Mouse (Mus musculus): ENCODE measurements around the gene Cpe. TPM values are rescaled to one million over a fixed set of nuclear protein-coding genes. Genes with fewer than 3 reads are reported as not detected.

Cpe gene
- polyA plus RNA-seq, 1 experiment from 2014 or later, result 229 TPM

DNA sequence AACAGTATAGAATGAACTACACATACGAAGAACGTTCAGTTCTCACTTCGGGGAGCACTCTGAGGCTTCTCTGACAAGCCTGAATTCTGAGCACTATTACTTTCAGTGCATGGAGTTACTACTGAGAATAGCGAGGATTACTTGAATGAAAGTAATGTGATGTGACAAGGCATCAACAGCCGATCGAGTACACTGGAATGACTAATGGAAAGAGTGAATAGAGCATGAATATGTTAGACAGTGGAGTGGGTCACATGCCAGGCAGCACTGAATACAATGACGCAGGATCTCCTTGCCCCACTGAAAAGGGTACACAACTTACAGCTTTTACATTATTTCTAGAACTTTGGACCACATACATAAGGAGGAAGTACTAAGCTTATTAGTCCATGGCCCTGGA is 149.4 kb downstream of the Cpe start:
- no peak for ATAC-seq (ENCODE audit: insufficient number of reproducible peaks, low FRiP score, low TSS enrichment, low read depth)
- Histone ChIP-seq H3K9me3 (replicated peaks) (no peaks in the 10 kb centered on the region), H3K27ac (replicated peaks) (no peak overlapping the region), H3K27me3 (no peaks in the 10 kb centered on the region), H3K4me2 (replicated peaks) (no peak overlapping the region), H3K9ac (no peak overlapping the region), H3K4me1 (no peaks in the 10 kb centered on the region), H3K4me3 (replicated peaks) (no peak overlapping the region), H3K36me3 (no peaks in the 10 kb centered on the region)
- 88% methylated on average over 7 of the region's 7 CpGs for WGBS

Other genes starting within 250 kb of the Cpe start
- gene Msmo1, start 40.7 kb upstream of the Cpe start, polyA plus RNA-seq (2015; fragmentation: Nextera tagmentation; extraction: Ambion mirVana), result 81.1 and 86.0 TPM in 2 replicates
- 11.1 and 11.4 TPM in 2 replicates for gene Klhl2, start 157.0 kb upstream of the Cpe start, polyA plus RNA-seq (2015; fragmentation: Nextera tagmentation; extraction: Ambion mirVana)